Mouse (Mus musculus): ENCODE measurements around the gene Prss56. TPM values are rescaled to one million over a fixed set of nuclear protein-coding genes. Genes with fewer than 3 reads are reported as not detected.
A peak's percentile ranks its signal among the peaks of the same experiment; 100 is the strongest.

The Prss56 gene
- polyA plus RNA-seq, 1 experiment from 2014 or later, result not detected

GRCm38 (mm10) chr1:87186261-87187036, 3.3 kb downstream of the Prss56 start:
- Histone ChIP-seq H3K9me3 (no peaks in the 10 kb centered on the region), H3K4me1 (peaks cover 18% of the 10 kb centered on the region), H3K4me3 (peak overlapping the region; percentile 56), H3K27me3 (peaks cover 72% of the 10 kb centered on the region), H3K27ac (no peak overlapping the region), H3K9ac (peak overlapping the region; percentile 74), H3K36me3 (no peaks in the 10 kb centered on the region), H3K4me2 (peak overlapping the region; percentile 91)
- no peak for ATAC-seq (ENCODE audit: insufficient number of reproducible peaks, insufficient read depth, low FRiP score, low TSS enrichment, low read depth)
- WGBS, result 2% methylated on average over 54 of the region's 54 CpGs

GRCm38 (mm10) chr1:87187037-87187355, 3.9 kb downstream of the Prss56 start:
- Histone ChIP-seq H3K36me3 (no peaks in the 10 kb centered on the region), H3K27ac (no peak overlapping the region), H3K4me1 (peaks cover 18% of the 10 kb centered on the region), H3K27me3 (peaks cover 71% of the 10 kb centered on the region), H3K9me3 (no peaks in the 10 kb centered on the region), H3K4me2 (peak overlapping the region; percentile 91), H3K9ac (peak overlapping the region; percentile 74), H3K4me3 (peak overlapping the region; percentile 56)
- no peak; the same call in 1 of the 2 replicates for ATAC-seq (ENCODE audit: insufficient number of reproducible peaks, insufficient read depth, low FRiP score, low TSS enrichment, low read depth)
- WGBS, result 0% methylated on average over 15 of the region's 15 CpGs

- no peaks in the 10 kb centered on the region for H3K36me3 ChIP-seq
- peaks cover 15% of the 10 kb centered on the region for H3K4me1 ChIP-seq
- peaks cover 37% of the 10 kb centered on the region for H3K27me3 ChIP-seq
- no peak within 1 kb of the TSS for H3K4me2 ChIP-seq
- H3K4me3 ChIP-seq, result no peak within 1 kb of the TSS
- ATAC-seq (ENCODE audit: insufficient number of reproducible peaks, insufficient read depth, low FRiP score, low TSS enrichment, low read depth), result 0 out of 2 replicates have a peak, but pooled peaks have one; percentile 20
- H3K9me3 ChIP-seq, result no peaks in the 10 kb centered on the region
- 21% methylated on average over 4 of the region's 4 CpGs for WGBS
- no peak within 1 kb of the TSS for H3K27ac ChIP-seq
- H3K9ac ChIP-seq, result peak within 1 kb of the TSS; percentile 27; the same call in 1 of the 2 replicates
These were observed 7.3 kb downstream of the Prss56 start, which contains the start of gene Chrnd for GRCm38 (mm10) chr1:87190429-87190828. Gene Chrnd (plus strand): TSS chr1:87190607.

- WGBS, result 77% methylated on average over 9 of the region's 9 CpGs
- no peak overlapping the region for H3K4me2 ChIP-seq
- no peak for ATAC-seq (ENCODE audit: insufficient number of reproducible peaks, insufficient read depth, low FRiP score, low TSS enrichment, low read depth)
- no peak overlapping the region for H3K4me3 ChIP-seq
- no peak overlapping the region for H3K27ac ChIP-seq
- H3K9ac ChIP-seq, result no peak overlapping the region
- no peaks in the 10 kb centered on the region for H3K36me3 ChIP-seq
- no peaks in the 10 kb centered on the region for H3K4me1 ChIP-seq
- no peaks in the 10 kb centered on the region; the same call in none of the 2 replicates for H3K27me3 ChIP-seq
- H3K9me3 ChIP-seq, result no peaks in the 10 kb centered on the region
These were observed 14.2 kb downstream of the Prss56 start for GRCm38 (mm10) chr1:87197296-87197695.

- WGBS, result 81% methylated on average over 12 of the region's 12 CpGs
- no peaks in the 10 kb centered on the region for H3K36me3 ChIP-seq
- no peak overlapping the region for H3K4me3 ChIP-seq
- no peak overlapping the region for H3K27ac ChIP-seq
- no peak overlapping the region for H3K4me2 ChIP-seq
- H3K9ac ChIP-seq, result no peak overlapping the region
- peak; percentile 16; the same call in 1 of the 2 replicates for ATAC-seq (ENCODE audit: insufficient number of reproducible peaks, insufficient read depth, low FRiP score, low TSS enrichment, low read depth)
- no peaks in the 10 kb centered on the region for H3K9me3 ChIP-seq
- H3K27me3 ChIP-seq, result no peaks in the 10 kb centered on the region; the same call in none of the 2 replicates
- H3K4me1 ChIP-seq, result no peaks in the 10 kb centered on the region
These were observed 15.3 kb downstream of the Prss56 start for GRCm38 (mm10) chr1:87198119-87199065.

- H3K27ac ChIP-seq, result no peak overlapping the region
- H3K36me3 ChIP-seq, result no peaks in the 10 kb centered on the region
- H3K4me2 ChIP-seq, result no peak overlapping the region
- no peak overlapping the region for H3K9ac ChIP-seq
- no peaks in the 10 kb centered on the region for H3K9me3 ChIP-seq
- H3K4me1 ChIP-seq, result no peaks in the 10 kb centered on the region
- no peak for ATAC-seq (ENCODE audit: insufficient number of reproducible peaks, insufficient read depth, low FRiP score, low TSS enrichment, low read depth)
- 40% methylated on average over 2 of the region's 2 CpGs for WGBS
- peaks cover 8% of the 10 kb centered on the region for H3K27me3 ChIP-seq
- no peak overlapping the region for H3K4me3 ChIP-seq
These were observed 17.7 kb downstream of the Prss56 start for GRCm38 (mm10) chr1:87200811-87201210.

GRCm38 (mm10) chr1:87201848-87202247, 18.7 kb downstream of the Prss56 start:
- Histone ChIP-seq H3K4me3 (no peak overlapping the region), H3K4me1 (no peaks in the 10 kb centered on the region), H3K27me3 (peaks cover 18% of the 10 kb centered on the region), H3K4me2 (no peak overlapping the region), H3K36me3 (no peaks in the 10 kb centered on the region), H3K9me3 (no peaks in the 10 kb centered on the region), H3K9ac (no peak overlapping the region), H3K27ac (no peak overlapping the region)
- WGBS, result 50% methylated on average over 1 of the region's 1 CpGs
- ATAC-seq (ENCODE audit: insufficient number of reproducible peaks, insufficient read depth, low FRiP score, low TSS enrichment, low read depth), result no peak

GRCm38 (mm10) chr1:87203779-87204178, 20.7 kb downstream of the Prss56 start:
- no peak overlapping the region for H3K4me3 ChIP-seq
- H3K36me3 ChIP-seq, result no peaks in the 10 kb centered on the region
- no peak for ATAC-seq (ENCODE audit: insufficient number of reproducible peaks, insufficient read depth, low FRiP score, low TSS enrichment, low read depth)
- H3K4me1 ChIP-seq, result no peaks in the 10 kb centered on the region
- H3K27me3 ChIP-seq, result peaks cover 33% of the 10 kb centered on the region
- no peak overlapping the region for H3K9ac ChIP-seq
- no peak overlapping the region for H3K4me2 ChIP-seq
- no peaks in the 10 kb centered on the region for H3K9me3 ChIP-seq
- H3K27ac ChIP-seq, result no peak overlapping the region
- WGBS, result 84% methylated on average over 5 of the region's 5 CpGs

- WGBS, result 86% methylated on average over 7 of the region's 7 CpGs
- Histone ChIP-seq H3K9me3 (no peaks in the 10 kb centered on the region), H3K4me1 (no peaks in the 10 kb centered on the region), H3K4me2 (no peak within 1 kb of the TSS), H3K9ac (no peak within 1 kb of the TSS), H3K27ac (no peak within 1 kb of the TSS), H3K4me3 (no peak within 1 kb of the TSS), H3K27me3 (peaks cover 33% of the 10 kb centered on the region), H3K36me3 (no peaks in the 10 kb centered on the region)
- no peak for ATAC-seq (ENCODE audit: insufficient number of reproducible peaks, insufficient read depth, low FRiP score, low TSS enrichment, low read depth)
These were observed 21.4 kb downstream of the Prss56 start, which contains the start of gene Chrng for GRCm38 (mm10) chr1:87204465-87204864. Gene Chrng (plus strand): TSS chr1:87204657.

GRCm38 (mm10) chr1:87205038-87205437, 21.9 kb downstream of the Prss56 start:
- no peaks in the 10 kb centered on the region for H3K4me1 ChIP-seq
- no peak overlapping the region for H3K4me2 ChIP-seq
- 45% methylated on average over 6 of the region's 6 CpGs for WGBS
- H3K4me3 ChIP-seq, result no peak overlapping the region
- no peak for ATAC-seq (ENCODE audit: insufficient number of reproducible peaks, insufficient read depth, low FRiP score, low TSS enrichment, low read depth)
- H3K9me3 ChIP-seq, result no peaks in the 10 kb centered on the region
- H3K36me3 ChIP-seq, result no peaks in the 10 kb centered on the region
- H3K27ac ChIP-seq, result no peak overlapping the region
- peaks cover 33% of the 10 kb centered on the region for H3K27me3 ChIP-seq
- H3K9ac ChIP-seq, result no peak overlapping the region

- H3K4me3 ChIP-seq, result no peak overlapping the region
- no peak overlapping the region for H3K9ac ChIP-seq
- 41% methylated on average over 3 of the region's 3 CpGs for WGBS
- peaks cover 33% of the 10 kb centered on the region for H3K27me3 ChIP-seq
- no peaks in the 10 kb centered on the region for H3K9me3 ChIP-seq
- no peaks in the 10 kb centered on the region for H3K4me1 ChIP-seq
- H3K27ac ChIP-seq, result no peak overlapping the region
- no peak for ATAC-seq (ENCODE audit: insufficient number of reproducible peaks, insufficient read depth, low FRiP score, low TSS enrichment, low read depth)
- H3K36me3 ChIP-seq, result no peaks in the 10 kb centered on the region
- no peak overlapping the region for H3K4me2 ChIP-seq
These were observed 22.4 kb downstream of the Prss56 start for GRCm38 (mm10) chr1:87205502-87205901.

All from embryonic facial prominence, embryonic 13.5 days (tissue).